Mouse (Mus musculus) spleen, adult 12 weeks (tissue): ENCODE results near the gene Zfp36.
A peak's percentile ranks its signal among the peaks of the same experiment; 100 is the strongest.

ENCODE experiments used
- DNase-seq: peaks from one replicate; pipeline ENCODE4 v3.0.0; 2022; ENCODE audit warnings: low spot score

Gene Zfp36

GRCm38 (mm10) chr7:28368276-28368920 is 11.7 kb downstream of the Zfp36 start:
- DNase-seq, result no peak

GRCm38 (mm10) chr7:28367663-28368275 is 12.3 kb downstream of the Zfp36 start:
- DNase-seq, result no peak

- no peak for DNase-seq
These were observed 17.5 kb downstream of the Zfp36 start for GRCm38 (mm10) chr7:28362441-28363060.

- no peak for DNase-seq
These were observed 18.3 kb downstream of the Zfp36 start for GRCm38 (mm10) chr7:28361647-28362341.

- DNase-seq, result no peak
These were observed 19.8 kb downstream of the Zfp36 start for GRCm38 (mm10) chr7:28360291-28360690.

GRCm38 (mm10) chr7:28359854-28360253 is 20.2 kb downstream of the Zfp36 start:
- DNase-seq, result no peak

- no peak for DNase-seq
These were observed 21.6 kb downstream of the Zfp36 start for GRCm38 (mm10) chr7:28358431-28358830.

GRCm38 (mm10) chr7:28357984-28358383 is 22.1 kb downstream of the Zfp36 start:
- no peak for DNase-seq

- no peak for DNase-seq
These were observed 23.1 kb downstream of the Zfp36 start for GRCm38 (mm10) chr7:28356981-28357380.

GRCm38 (mm10) chr7:28355221-28355620 is 24.8 kb downstream of the Zfp36 start:
- DNase-seq, result no peak

- DNase-seq, result no peak
These were observed 25.5 kb downstream of the Zfp36 start for GRCm38 (mm10) chr7:28354596-28354995.

- DNase-seq, result no peak
These were observed 25.9 kb downstream of the Zfp36 start for GRCm38 (mm10) chr7:28354113-28354581.

GRCm38 (mm10) chr7:28353267-28353666 is 26.8 kb downstream of the Zfp36 start:
- DNase-seq, result no peak

GRCm38 (mm10) chr7:28351676-28352191 is 28.3 kb downstream of the Zfp36 start:
- no peak for DNase-seq

GRCm38 (mm10) chr7:28350155-28350883 is 29.7 kb downstream of the Zfp36 start, which contains the start of gene Rps16:
TSS of gene Rps16 (plus strand) at chr7:28350652.
- peak; percentile 97 for DNase-seq

GRCm38 (mm10) chr7:28348601-28349000 is 31.5 kb downstream of the Zfp36 start:
- no peak for DNase-seq

- no peak for DNase-seq
These were observed 32.3 kb downstream of the Zfp36 start for GRCm38 (mm10) chr7:28347746-28348145.

- DNase-seq, result peak; percentile 77
These were observed 35.4 kb downstream of the Zfp36 start for GRCm38 (mm10) chr7:28344637-28345036.

GRCm38 (mm10) chr7:28341381-28341780 is 38.7 kb downstream of the Zfp36 start:
- DNase-seq, result no peak

GRCm38 (mm10) chr7:28339213-28339917 is 40.7 kb downstream of the Zfp36 start:
- peak; percentile 50 for DNase-seq
